Mouse (Mus musculus) embryonic facial prominence, embryonic 10.5 days (tissue): ENCODE data around the gene Fam228b. TPM values are rescaled to one million over a fixed set of nuclear protein-coding genes. Genes with fewer than 3 reads are reported as not detected.
"Not testable (repeated sequence)": the region's sequence is repeated elsewhere in the genome, so short reads cannot be mapped to it uniquely, and the experiment has no call there.

Source experiments
- DNase-seq: peaks from one replicate; pipeline ENCODE4 v3.0.0-alpha.2; 2017; ENCODE audit warnings: low spot score
- H3K27ac ChIP-seq: fragments of 300-500 bp; sonication (generic); replicated peaks from 2 replicates; pipeline ENCODE4 v1.5.1; 2016; ENCODE audit warnings: mild to moderate bottlenecking
- H3K27me3 ChIP-seq: fragments of 300-500 bp; sonication (generic); replicated peaks from 2 replicates; pipeline ENCODE4 v1.6.1; 2016; ENCODE audit warnings: low read depth, mild to moderate bottlenecking; ENCODE audit not compliant: poor library complexity, severe bottlenecking
- H3K36me3 ChIP-seq: fragments of 300-500 bp; sonication (generic); replicated peaks from 2 replicates; pipeline ENCODE4 v1.6.1; 2016; ENCODE audit warnings: mild to moderate bottlenecking, moderate library complexity
- H3K4me1 ChIP-seq: fragments of 300-500 bp; sonication (generic); 2 replicates; pipeline ENCODE4 v1.6.1; 2016
- H3K4me3 ChIP-seq: fragments of 300-500 bp; sonication (generic); 2 replicates; pipeline ENCODE4 v1.5.1; 2016; ENCODE audit warnings: mild to moderate bottlenecking, moderate library complexity
- H3K9me3 ChIP-seq: fragments of 300-500 bp; sonication (generic); 2 replicates; pipeline ENCODE4 v1.6.1; 2016; ENCODE audit warnings: mild to moderate bottlenecking
- WGBS: fragments of 180-500 bp; shearing (Covaris S2); methylation state at CpG from one replicate; pipeline ENCODE4 v1.1.7; 2016; 5-methylcytosine and 5-hydroxymethylcytosine counted together
- polyA plus RNA-seq: library from polyadenylated mRNA; unstranded; fragments of >200 nt; fragmentation: Nextera tagmentation; extraction: Ambion mirVana; gene quantifications from 2 replicates; pipeline ENCODE4 v1.2.1, GENCODE M21; 2016

Gene Fam228b
- polyA plus RNA-seq, 1 experiment from 2014 or later: 1.4 TPM

DNA sequence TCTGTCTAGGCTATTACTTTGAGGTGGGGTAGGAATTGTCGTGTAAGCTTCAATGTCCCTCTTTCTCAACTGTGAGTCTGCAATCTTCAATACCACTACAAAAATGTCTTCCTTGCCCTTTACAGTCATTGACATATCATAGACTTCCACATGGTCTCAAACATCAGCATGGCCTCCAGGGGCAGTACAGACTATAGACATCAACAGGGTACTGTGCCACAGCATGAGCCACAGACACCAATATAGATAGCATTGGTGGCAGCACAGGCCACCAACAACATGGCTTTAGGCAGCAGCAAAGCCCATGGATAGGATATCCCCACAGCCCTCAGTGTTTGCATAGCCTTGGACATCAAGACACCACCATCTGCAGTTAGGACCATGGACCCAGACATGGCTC lies 12.2 kb upstream of the Fam228b start:
- no peak for DNase-seq
- H3K9me3 ChIP-seq: no peaks in the 10 kb centered on the region
- no peak overlapping the region for H3K27ac ChIP-seq
- no peaks in the 10 kb centered on the region for H3K27me3 ChIP-seq
- H3K36me3 ChIP-seq: no peaks in the 10 kb centered on the region
- WGBS: 88% methylated on average over 1 of the region's 1 CpGs
- H3K4me3 ChIP-seq: no peak overlapping the region
- no peaks in the 10 kb centered on the region for H3K4me1 ChIP-seq

DNA sequence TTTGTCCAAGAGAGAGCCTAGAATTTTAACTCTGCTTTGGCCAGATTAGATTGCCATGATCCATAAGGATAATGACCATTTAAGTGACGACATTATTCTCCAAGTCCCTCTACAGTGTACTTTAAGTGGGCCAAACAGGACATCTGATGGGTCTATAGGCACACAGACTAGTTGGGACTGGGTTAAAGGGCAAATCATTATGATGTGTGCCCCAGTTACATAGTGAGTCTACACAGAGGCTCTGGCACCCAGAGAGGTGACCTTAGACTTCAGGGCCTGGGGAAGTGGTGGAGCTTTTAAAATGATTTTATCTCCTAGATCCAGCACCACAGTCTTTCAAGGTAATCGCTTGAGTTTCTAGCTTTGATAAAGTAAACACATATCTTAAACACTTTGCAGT lies 11.2 kb upstream of the Fam228b start:
- Histone ChIP-seq H3K36me3 (no peaks in the 10 kb centered on the region), H3K27me3 (no peaks in the 10 kb centered on the region), H3K4me3 (no peak overlapping the region), H3K4me1 (no peaks in the 10 kb centered on the region), H3K27ac (no peak overlapping the region), H3K9me3 (no peaks in the 10 kb centered on the region)
- WGBS: 68% methylated on average over 2 of the region's 2 CpGs
- no peak for DNase-seq

DNA sequence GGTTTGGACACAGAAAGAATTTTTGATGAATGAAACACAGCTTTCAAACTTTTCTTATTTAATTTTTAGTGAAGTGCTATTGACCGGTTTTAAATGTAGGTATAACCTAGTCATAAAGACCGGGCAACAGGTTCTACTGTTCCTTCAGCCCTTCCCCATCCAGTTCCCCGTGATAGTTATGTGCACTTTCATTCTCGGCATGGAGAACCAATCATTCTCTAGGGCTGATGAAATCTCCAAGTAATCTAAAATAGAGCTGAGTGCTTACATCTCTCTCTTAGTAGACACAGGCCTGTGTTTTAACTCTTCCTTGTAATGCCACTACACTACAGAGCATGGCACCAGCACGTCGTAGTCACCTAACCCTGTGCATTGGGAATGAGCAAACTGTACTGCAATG lies 8.7 kb upstream of the Fam228b start:
- H3K36me3 ChIP-seq: no peaks in the 10 kb centered on the region
- H3K27me3 ChIP-seq: no peaks in the 10 kb centered on the region
- no peak overlapping the region for H3K4me3 ChIP-seq
- no peak for DNase-seq
- H3K9me3 ChIP-seq: no peaks in the 10 kb centered on the region
- 89% methylated on average over 6 of the region's 6 CpGs for WGBS
- H3K4me1 ChIP-seq: no peaks in the 10 kb centered on the region
- no peak overlapping the region for H3K27ac ChIP-seq

DNA sequence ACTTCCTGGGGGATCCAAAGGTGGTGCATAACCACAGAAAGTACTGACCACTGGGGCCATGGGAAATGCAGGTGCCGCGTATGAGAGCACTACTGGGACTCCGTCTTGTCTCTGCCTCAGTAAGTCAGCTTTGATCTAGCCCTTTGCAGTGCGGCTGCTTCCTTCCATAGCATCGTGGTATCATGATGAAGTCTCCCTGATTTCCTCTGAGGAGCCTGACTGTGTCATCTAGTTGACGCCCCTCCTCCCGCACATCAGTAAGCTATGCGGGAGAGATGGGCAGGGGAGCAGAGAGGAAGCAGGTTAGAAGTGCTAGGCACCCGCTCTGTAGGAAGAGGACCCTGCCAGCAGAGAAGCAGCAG lies 6.5 kb upstream of the Fam228b start:
- Histone ChIP-seq H3K36me3 (no peaks in the 10 kb centered on the region), H3K27me3 (no peaks in the 10 kb centered on the region), H3K4me3 (no peak overlapping the region), H3K4me1 (no peaks in the 10 kb centered on the region), H3K27ac (no peak overlapping the region), H3K9me3 (no peaks in the 10 kb centered on the region)
- WGBS: 81% methylated on average over 9 of the region's 9 CpGs
- no peak for DNase-seq

DNA sequence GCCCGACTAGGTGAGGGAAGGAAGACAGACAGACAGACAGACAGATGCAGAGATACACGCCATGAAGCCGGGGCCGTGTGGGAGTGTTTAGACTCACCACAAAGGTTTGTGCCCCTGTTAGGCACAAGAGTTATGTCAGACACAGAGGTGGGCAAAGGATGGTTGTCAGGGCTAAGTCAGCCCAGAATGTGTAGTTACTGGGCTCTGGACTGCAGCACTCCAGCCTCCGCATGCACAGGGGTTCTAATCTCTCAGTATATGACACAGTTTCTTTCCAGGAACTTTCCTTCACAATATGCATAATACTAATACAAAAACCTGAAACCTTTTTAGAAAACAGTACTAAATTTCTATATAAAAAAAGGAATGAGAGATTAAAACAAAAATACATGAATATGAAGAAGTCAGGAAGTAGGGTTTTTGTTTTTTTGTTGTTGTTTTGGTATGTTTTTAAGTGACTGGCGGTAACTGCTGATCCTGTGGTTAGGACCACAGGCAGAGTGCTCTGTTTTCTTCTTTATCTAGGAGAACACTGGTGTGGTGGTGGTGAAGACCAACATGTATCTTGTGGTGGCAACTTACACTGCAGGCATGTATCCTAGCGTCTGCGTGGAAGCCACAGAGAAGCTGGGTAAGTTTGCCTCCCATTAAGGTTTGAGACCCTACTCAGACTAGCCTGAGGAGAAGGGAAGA lies 6.0 kb upstream of the Fam228b start:
- no peak for DNase-seq
- no peaks in the 10 kb centered on the region for H3K27me3 ChIP-seq
- no peaks in the 10 kb centered on the region for H3K4me1 ChIP-seq
- no peaks in the 10 kb centered on the region for H3K9me3 ChIP-seq
- no peaks in the 10 kb centered on the region for H3K36me3 ChIP-seq
- WGBS: 92% methylated on average over 8 of the region's 8 CpGs
- no peak overlapping the region for H3K27ac ChIP-seq
- H3K4me3 ChIP-seq: no peak overlapping the region

DNA sequence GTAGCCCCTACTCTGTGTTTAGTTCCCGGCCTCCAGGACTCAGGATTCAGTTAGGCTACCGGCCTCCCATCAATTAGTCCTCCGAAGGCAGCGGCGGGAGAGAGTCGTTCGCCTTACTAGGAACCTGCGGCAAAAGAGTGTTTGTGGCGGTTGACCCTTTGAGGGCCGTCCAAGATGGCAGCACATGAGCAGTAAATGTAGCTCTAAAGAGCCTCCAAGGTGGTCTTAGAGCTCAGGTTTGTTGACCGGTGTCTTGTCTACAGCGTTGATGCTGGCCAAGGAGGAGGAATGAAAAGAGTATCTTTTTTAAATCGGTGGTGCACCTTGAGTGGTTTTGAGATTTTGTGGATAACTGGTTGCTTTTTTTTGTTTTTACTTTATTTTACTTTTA lies 261 bp upstream of the Fam228b start:
- DNase-seq: no peak
- Histone ChIP-seq H3K9me3 (no peaks in the 10 kb centered on the region), H3K36me3 (no peaks in the 10 kb centered on the region), H3K27me3 (no peaks in the 10 kb centered on the region), H3K4me1 (peaks cover 9% of the 10 kb centered on the region; the same call in 1 of the 2 replicates), H3K27ac (peak overlapping the region; percentile 95), H3K4me3 (peak overlapping the region; percentile 70)
- WGBS: 21% methylated on average over 13 of the region's 13 CpGs

DNA sequence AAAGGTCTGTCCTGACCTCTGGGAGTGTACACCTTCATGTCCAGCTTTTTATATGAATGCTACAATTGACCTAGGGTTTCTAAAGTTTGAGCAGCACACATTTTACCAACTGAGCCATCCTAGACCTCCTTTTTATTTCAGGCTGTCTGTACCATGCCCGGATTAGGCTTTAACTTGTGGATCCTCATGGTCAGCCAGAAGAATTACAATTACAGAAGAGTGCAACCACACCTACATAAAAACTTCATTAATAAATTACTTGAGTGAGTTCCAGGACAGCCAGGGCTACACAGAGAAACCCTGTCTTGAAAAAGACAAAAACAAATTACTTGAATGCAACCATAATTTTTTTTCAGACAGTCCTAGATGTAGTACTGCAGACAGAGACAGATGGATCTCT lies 12.0 kb downstream of the Fam228b start:
- Histone ChIP-seq H3K36me3 (no peaks in the 10 kb centered on the region), H3K27ac (no peak overlapping the region), H3K27me3 (no peaks in the 10 kb centered on the region), H3K4me1 (no peaks in the 10 kb centered on the region), H3K4me3 (no peak overlapping the region), H3K9me3 (no peaks in the 10 kb centered on the region)
- 82% methylated on average over 1 of the region's 1 CpGs for WGBS
- DNase-seq: no peak

DNA sequence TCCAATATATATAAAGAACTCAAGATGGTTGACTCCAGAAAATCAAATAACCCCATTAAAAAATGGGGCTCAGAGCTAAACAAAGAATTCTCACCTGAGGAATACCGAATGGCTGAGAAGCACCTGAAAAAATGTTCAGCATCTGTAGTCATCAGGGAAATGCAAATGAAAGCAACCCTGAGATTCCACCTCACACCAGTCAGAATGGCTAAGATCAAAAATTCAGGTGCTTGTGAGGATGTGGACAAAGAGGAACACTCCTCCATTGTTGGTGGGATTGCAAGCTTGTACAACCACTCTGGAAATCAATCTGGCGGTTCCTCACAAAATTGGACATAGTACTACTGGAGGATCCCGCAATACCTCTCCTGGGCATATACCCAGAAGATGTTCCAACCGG lies 14.6 kb downstream of the Fam228b start:
- not testable (repeated sequence) for H3K4me1 ChIP-seq, H3K27me3 ChIP-seq, H3K36me3 ChIP-seq, H3K4me3 ChIP-seq, DNase-seq, H3K9me3 ChIP-seq, H3K27ac ChIP-seq
- 91% methylated on average over 4 of the region's 4 CpGs for WGBS

DNA sequence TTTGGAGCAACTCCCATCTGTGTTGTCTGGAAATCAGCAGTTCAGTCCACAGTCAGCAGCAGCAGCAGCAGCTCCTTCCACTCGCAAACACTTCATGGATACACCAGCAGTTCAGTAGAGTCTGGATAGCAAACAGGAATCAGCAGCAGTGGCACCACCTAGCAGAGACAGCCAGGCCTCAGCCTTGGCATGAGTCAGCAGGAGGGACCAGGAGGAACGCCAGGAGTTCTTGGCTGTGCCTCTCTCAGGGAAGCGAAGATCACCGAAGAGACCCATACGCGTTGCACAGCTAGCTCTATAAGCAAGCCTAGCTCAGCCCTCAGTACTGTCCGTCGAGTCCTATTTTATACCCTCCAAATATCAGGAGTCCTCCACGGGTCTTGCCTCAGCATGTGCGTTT lies 24.6 kb downstream of the Fam228b start:
- WGBS: 90% methylated on average over 10 of the region's 10 CpGs
- no peak overlapping the region for H3K4me3 ChIP-seq

DNA sequence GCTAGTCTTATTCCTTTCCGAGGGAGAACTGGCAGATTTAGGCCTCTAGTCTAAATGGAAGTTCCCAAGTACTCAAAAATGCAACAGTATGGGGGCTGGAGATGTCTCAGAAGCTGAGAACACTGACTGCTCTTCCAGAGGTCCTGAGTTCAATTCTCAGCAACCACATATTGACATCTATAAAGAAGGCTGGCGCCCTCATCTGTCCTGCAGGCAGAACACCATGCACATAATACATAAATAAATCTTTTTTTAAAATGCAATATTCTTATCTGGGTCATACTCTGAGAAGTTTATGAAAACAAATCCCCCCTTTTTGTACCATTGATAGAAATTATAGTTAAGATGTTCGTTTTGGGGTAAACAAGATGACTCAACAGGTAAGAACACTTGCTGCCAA lies 26.9 kb downstream of the Fam228b start:
- 87% methylated on average over 3 of the region's 3 CpGs for WGBS
- Histone ChIP-seq H3K4me3 (no peak overlapping the region), H3K4me1 (no peaks in the 10 kb centered on the region), H3K27ac (no peak overlapping the region), H3K36me3 (no peaks in the 10 kb centered on the region), H3K9me3 (no peaks in the 10 kb centered on the region), H3K27me3 (no peaks in the 10 kb centered on the region)
- no peak for DNase-seq

More for the DNA sequence above, 24.6 kb downstream of the Fam228b start:
- no peaks in the 10 kb centered on the region for H3K4me1 ChIP-seq
- DNase-seq: no peak
- H3K27ac ChIP-seq: no peak overlapping the region
- H3K36me3 ChIP-seq: no peaks in the 10 kb centered on the region
- H3K9me3 ChIP-seq: no peaks in the 10 kb centered on the region
- no peaks in the 10 kb centered on the region for H3K27me3 ChIP-seq

DNA sequence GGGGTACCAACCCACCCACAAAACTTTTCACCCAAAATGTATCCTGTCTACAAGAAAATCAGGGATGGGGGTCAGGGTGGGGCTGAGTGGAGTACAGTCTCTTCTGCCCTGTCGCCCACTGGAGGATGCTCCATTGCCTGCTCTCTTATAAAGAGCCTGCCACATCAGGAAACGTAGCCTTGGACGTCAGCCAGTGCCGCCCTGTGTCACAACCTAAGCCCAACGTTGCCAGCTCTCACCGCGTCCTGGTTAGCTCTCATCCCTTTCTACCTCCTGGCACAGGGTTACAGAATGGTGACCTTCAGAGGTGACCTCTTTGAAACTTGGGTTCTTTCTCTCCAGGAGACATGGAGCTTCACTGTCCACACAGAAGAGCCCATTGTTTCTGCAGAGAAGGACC lies 28.2 kb downstream of the Fam228b start:
- no peaks in the 10 kb centered on the region for H3K4me1 ChIP-seq

DNA sequence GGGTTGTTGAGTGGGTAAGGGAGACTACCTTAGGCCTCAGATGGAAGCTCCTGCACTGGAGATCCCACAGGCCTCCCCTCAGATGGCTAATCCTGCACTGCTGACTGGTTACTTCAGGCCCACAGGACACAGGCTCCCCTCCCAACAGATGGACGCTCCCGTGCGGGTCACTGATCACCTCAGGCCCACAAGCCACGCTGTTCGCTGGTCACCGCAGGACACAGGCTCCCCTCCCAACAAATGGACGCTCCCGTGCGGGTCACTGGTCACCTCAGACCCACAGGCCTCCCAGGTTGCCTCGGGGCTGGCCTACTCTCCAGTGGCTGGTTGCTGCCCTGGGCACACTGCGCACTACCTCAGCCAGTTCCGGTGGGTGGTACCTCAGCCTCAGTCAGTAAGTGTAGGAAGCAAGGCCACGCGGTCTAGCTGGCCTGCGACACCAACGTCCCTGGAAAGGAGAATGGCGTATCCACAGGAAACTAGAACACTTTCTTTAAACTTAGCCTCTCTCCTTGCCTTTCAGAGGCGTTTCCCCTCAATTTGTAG lies 31.0 kb downstream of the Fam228b start, which contains the start of gene Fam228a:
Fam228a (minus strand) TSS at position 400 of the 546 bp plus-strand sequence.
- no peak within 1 kb of the TSS for H3K27ac ChIP-seq
- 89% methylated on average over 18 of the region's 18 CpGs for WGBS

More for the DNA sequence above, 28.2 kb downstream of the Fam228b start:
- Histone ChIP-seq H3K4me3 (no peak overlapping the region), H3K36me3 (no peaks in the 10 kb centered on the region), H3K27me3 (no peaks in the 10 kb centered on the region), H3K27ac (no peak overlapping the region), H3K9me3 (no peaks in the 10 kb centered on the region)
- 74% methylated on average over 7 of the region's 7 CpGs for WGBS
- no peak for DNase-seq

DNA sequence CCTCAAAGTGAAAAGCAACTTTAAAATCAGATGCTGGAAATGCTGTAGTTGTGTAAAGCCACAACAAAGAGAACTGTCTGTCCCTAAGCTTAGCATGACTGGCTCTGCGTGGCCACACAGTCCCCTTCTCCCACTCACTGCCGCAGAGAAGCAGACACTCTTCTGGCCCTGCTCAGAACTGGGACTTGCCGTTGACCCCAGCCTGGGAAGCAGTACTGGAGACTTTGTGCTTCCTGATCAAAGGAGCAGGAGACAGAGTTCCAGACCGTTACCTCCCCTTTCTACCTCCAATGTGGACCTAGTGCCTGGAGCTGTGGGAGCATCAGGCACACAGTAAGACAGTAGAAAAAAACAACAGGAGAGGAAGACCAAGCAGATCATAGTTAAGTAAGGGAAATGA lies 36.7 kb downstream of the Fam228b start:
- WGBS: 68% methylated on average over 4 of the region's 4 CpGs
- H3K4me1 ChIP-seq: no peaks in the 10 kb centered on the region
- 0 out of 2 replicates have a peak, but pooled peaks cover 5% of the 10 kb centered on the region for H3K27me3 ChIP-seq
- H3K27ac ChIP-seq: no peak overlapping the region
- no peaks in the 10 kb centered on the region for H3K9me3 ChIP-seq
- DNase-seq: no peak
- no peaks in the 10 kb centered on the region for H3K36me3 ChIP-seq
- H3K4me3 ChIP-seq: no peak overlapping the region

More for the DNA sequence above, 31.0 kb downstream of the Fam228b start, which contains the start of gene Fam228a:
- H3K9me3 ChIP-seq: no peaks in the 10 kb centered on the region
- DNase-seq: no peak
- no peaks in the 10 kb centered on the region for H3K4me1 ChIP-seq
- no peaks in the 10 kb centered on the region for H3K36me3 ChIP-seq
- H3K4me3 ChIP-seq: no peak within 1 kb of the TSS
- 0 out of 2 replicates have a peak, but pooled peaks cover 5% of the 10 kb centered on the region for H3K27me3 ChIP-seq
